Mouse (Mus musculus): ENCODE results near the gene Sfpq. TPM values are rescaled to one million over a fixed set of nuclear protein-coding genes. Genes with fewer than 3 reads are reported as not detected.

The Sfpq gene
- polyA plus RNA-seq, 1 experiment, result 47.9 TPM

DNA sequence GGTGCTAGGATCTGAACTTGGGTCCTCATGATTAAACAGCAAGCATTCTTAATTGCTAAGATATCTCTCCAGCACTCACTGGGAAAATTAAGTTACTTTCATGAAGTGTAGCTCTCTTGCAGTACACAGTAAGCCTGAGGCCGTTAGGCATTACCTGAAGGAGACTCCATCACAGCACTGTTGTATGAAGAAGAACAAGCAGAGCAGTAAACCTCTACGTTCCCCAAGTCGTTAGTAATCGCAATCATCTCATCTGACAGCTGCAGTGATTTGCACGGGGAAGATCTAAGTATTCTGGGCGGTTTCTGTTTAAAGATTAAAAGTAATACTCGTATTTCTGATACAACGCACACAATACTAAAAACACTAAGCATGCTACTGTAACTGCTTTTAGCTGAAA is 30.0 kb downstream of the Sfpq start:
- TF ChIP-seq POLR2A (IDR thresholded peaks at IDR 0.05; ENCODE audit: low read depth, low read length), result no peak
- no peak for TF ChIP-seq CTCF (IDR thresholded peaks at IDR 0.05; ENCODE audit: extremely low read depth, insufficient read length, insufficient replicate concordance, low read depth, low read length)
- WGBS, result 66% methylated on average over 8 of the region's 8 CpGs
- H3K27me3 ChIP-seq (ENCODE audit: control insufficient read depth, insufficient read depth, low read length), result no peaks in the 10 kb centered on the region
- H3K36me3 ChIP-seq (ENCODE audit: control insufficient read depth, insufficient read depth, low read length), result peaks cover 20% of the 10 kb centered on the region
- no peak overlapping the region for H3K4me3 ChIP-seq (ENCODE audit: low read depth, low read length)
- H3K4me1 ChIP-seq (ENCODE audit: control insufficient read depth, insufficient read depth, insufficient read length, low read length), result no peaks in the 10 kb centered on the region
- H3K27ac ChIP-seq (ENCODE audit: insufficient read depth, low read depth, low read length), result no peak overlapping the region

DNA sequence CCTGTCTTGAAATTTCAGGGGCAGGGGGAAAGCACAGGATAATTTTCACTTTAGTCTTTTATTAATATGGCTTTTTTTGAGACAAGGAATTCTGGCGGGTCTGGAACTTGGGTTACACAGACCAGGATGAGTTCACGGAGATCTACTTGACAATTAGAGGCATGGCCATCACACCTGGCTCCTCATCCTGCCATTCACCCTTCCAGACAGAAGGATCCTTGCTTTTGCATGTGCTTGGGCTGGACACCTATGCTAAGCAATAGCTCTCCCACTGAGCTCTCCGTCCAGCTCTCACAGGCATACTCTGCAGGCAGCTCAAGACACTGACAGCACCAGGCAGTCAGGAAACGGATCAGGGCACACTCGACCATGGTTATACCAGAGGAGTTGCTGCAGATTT is 31.9 kb downstream of the Sfpq start:
- TF ChIP-seq POLR2A (IDR thresholded peaks at IDR 0.05; ENCODE audit: low read depth, low read length) (no peak), CTCF (IDR thresholded peaks at IDR 0.05; ENCODE audit: extremely low read depth, insufficient read length, insufficient replicate concordance, low read depth, low read length) (no peak)
- Histone ChIP-seq H3K27ac (ENCODE audit: insufficient read depth, low read depth, low read length) (no peak overlapping the region), H3K36me3 (ENCODE audit: control insufficient read depth, insufficient read depth, low read length) (peaks cover 16% of the 10 kb centered on the region), H3K4me3 (ENCODE audit: low read depth, low read length) (no peak overlapping the region), H3K27me3 (ENCODE audit: control insufficient read depth, insufficient read depth, low read length) (no peaks in the 10 kb centered on the region), H3K4me1 (ENCODE audit: control insufficient read depth, insufficient read depth, insufficient read length, low read length) (no peaks in the 10 kb centered on the region)
- 92% methylated on average over 5 of the region's 5 CpGs for WGBS

DNA sequence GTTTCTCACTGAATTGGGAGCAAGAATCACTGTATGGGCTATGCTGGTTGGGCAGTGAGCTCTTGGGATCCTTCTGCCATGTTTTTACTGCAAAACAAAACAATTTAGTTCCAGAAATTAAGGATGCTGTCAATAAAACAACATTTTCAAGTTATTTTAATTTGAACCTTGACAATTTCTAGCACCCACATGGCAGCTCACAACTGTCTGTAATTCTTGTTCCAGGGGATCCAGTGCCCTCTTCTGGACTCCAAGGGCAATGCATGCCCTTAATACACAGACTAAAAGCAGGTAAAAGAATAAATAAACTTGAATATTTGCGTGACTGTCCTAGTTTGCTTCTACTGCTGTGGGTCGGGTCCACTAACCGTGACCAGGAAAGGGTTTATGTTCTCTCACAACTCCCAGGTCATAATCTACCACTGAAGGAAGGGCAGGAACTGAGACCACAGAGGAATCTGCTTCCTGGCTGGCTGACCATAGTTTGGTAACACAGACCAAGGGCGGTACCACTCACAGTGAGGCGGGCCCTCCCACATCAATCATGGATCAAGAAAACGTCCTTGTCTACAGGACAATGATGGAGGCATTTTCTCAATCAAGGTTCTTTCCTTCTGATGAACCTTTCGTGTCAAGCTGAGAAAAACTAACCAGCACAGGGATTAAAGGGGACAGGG is 33.5 kb downstream of the Sfpq start:
- H3K27me3 ChIP-seq (ENCODE audit: control insufficient read depth, insufficient read depth, low read length), result no peaks in the 10 kb centered on the region
- no peak overlapping the region for H3K4me3 ChIP-seq (ENCODE audit: low read depth, low read length)
- 82% methylated on average over 7 of the region's 7 CpGs for WGBS
- no peak for TF ChIP-seq POLR2A (IDR thresholded peaks at IDR 0.05; ENCODE audit: low read depth, low read length)
- no peak for TF ChIP-seq CTCF (IDR thresholded peaks at IDR 0.05; ENCODE audit: extremely low read depth, insufficient read length, insufficient replicate concordance, low read depth, low read length)
- no peak overlapping the region for H3K27ac ChIP-seq (ENCODE audit: insufficient read depth, low read depth, low read length)
- no peaks in the 10 kb centered on the region for H3K4me1 ChIP-seq (ENCODE audit: control insufficient read depth, insufficient read depth, insufficient read length, low read length)
- peaks cover 7% of the 10 kb centered on the region; the same call in 1 of the 2 replicates for H3K36me3 ChIP-seq (ENCODE audit: control insufficient read depth, insufficient read depth, low read length)

GRCm38 (mm10) chr4:127060585-127061290 is 39.6 kb downstream of the Sfpq start, which contains the start of gene Zmym1:
Gene Zmym1 (minus strand): TSS chr4:127061152.
- TF ChIP-seq CTCF (IDR thresholded peaks at IDR 0.05; ENCODE audit: extremely low read depth, insufficient read length, insufficient replicate concordance, low read depth, low read length), result no peak
- TF ChIP-seq POLR2A (IDR thresholded peaks at IDR 0.05; ENCODE audit: low read depth, low read length), result peak; percentile 57; the same call in 1 of the 2 replicates
- H3K4me3 ChIP-seq (ENCODE audit: low read depth, low read length), result peak within 1 kb of the TSS; percentile 83
- no peaks in the 10 kb centered on the region for H3K36me3 ChIP-seq (ENCODE audit: control insufficient read depth, insufficient read depth, low read length)
- no peak within 1 kb of the TSS for H3K27ac ChIP-seq (ENCODE audit: insufficient read depth, low read depth, low read length)
- WGBS, result under 1% methylated on average over 38 of the region's 38 CpGs
- peaks cover 2% of the 10 kb centered on the region; the same call in 1 of the 2 replicates for H3K4me1 ChIP-seq (ENCODE audit: control insufficient read depth, insufficient read depth, insufficient read length, low read length)
- H3K27me3 ChIP-seq (ENCODE audit: control insufficient read depth, insufficient read depth, low read length), result no peaks in the 10 kb centered on the region

DNA sequence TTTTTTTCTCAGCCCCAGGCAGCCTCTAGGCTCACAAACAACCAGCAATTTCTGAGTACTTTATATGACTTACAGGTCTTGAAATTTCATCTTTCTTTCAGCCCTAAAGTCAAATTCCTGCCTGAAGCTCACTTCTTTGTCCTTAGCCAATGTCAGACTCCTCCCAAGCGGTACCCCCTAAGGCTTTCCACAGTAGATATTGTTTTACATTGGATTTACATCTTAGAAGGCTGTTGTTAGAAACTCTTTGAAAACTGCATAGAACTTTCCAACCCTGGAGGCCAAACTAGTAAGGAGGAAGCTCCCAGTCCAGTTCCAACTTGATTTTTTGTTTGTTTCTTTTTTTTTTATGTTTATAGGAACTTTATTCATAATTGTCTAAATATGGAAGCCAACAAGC is 42.9 kb downstream of the Sfpq start:
- H3K27me3 ChIP-seq (ENCODE audit: control insufficient read depth, insufficient read depth, low read length), result no peaks in the 10 kb centered on the region
- no peak overlapping the region for H3K4me3 ChIP-seq (ENCODE audit: low read depth, low read length)
- H3K4me1 ChIP-seq (ENCODE audit: control insufficient read depth, insufficient read depth, insufficient read length, low read length), result peaks cover 2% of the 10 kb centered on the region; the same call in 1 of the 2 replicates
- no peak for TF ChIP-seq POLR2A (IDR thresholded peaks at IDR 0.05; ENCODE audit: low read depth, low read length)
- TF ChIP-seq CTCF (IDR thresholded peaks at IDR 0.05; ENCODE audit: extremely low read depth, insufficient read length, insufficient replicate concordance, low read depth, low read length), result no peak
- 61% methylated on average over 1 of the region's 1 CpGs for WGBS
- H3K36me3 ChIP-seq (ENCODE audit: control insufficient read depth, insufficient read depth, low read length), result no peaks in the 10 kb centered on the region
- H3K27ac ChIP-seq (ENCODE audit: insufficient read depth, low read depth, low read length), result no peak overlapping the region

GRCm38 (mm10) chr4:127074915-127075314 is 53.8 kb downstream of the Sfpq start:
- Histone ChIP-seq H3K4me1 (ENCODE audit: control insufficient read depth, insufficient read depth, insufficient read length, low read length) (peaks cover 5% of the 10 kb centered on the region; the same call in 1 of the 2 replicates), H3K4me3 (ENCODE audit: low read depth, low read length) (no peak overlapping the region), H3K27ac (ENCODE audit: insufficient read depth, low read depth, low read length) (no peak overlapping the region), H3K36me3 (ENCODE audit: control insufficient read depth, insufficient read depth, low read length) (no peaks in the 10 kb centered on the region), H3K27me3 (ENCODE audit: control insufficient read depth, insufficient read depth, low read length) (no peaks in the 10 kb centered on the region)
- WGBS, result 64% methylated on average over 1 of the region's 1 CpGs
- TF ChIP-seq CTCF (IDR thresholded peaks at IDR 0.05; ENCODE audit: extremely low read depth, insufficient read length, insufficient replicate concordance, low read depth, low read length) (no peak), POLR2A (IDR thresholded peaks at IDR 0.05; ENCODE audit: low read depth, low read length) (no peak)

DNA sequence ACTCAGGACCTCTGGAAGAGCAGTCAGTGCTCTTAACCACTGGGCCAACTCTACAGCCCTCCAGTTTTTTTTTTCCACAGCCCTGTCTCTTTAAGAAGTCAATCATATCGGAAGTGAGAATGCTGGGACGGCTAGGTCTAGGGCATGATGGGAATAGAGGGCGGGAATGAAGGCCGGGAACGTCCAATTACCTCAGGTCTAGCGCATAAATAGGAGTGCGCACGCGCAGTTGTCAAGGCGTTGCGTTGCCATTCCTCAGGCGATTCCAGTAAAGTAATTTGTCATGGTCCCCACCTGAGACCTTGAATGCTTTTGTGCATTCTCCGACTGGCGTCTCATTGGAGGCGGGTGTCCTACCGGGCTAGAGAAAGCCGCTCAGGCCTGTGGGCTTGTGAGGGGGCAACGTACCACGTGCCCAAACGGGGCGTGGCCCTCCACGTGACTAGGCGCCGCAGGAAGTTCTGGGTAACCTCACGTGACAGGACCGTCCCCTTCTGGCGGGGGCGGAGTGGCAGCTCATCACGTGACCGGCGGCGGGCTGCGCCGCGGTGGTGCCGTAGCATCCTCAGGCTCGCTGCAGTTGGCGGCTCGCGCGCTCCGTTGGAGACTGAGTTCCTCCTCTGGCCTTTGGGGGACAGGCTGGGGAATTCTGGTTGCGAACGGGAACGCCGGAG is 55.9 kb downstream of the Sfpq start, which contains the start of gene Zmym6:
Gene Zmym6, plus strand, starts transcription at position 509 of the 674 bp plus-strand sequence.
- WGBS, result under 1% methylated on average over 46 of the region's 46 CpGs
- H3K4me3 ChIP-seq (ENCODE audit: low read depth, low read length), result peak within 1 kb of the TSS; percentile 63
- TF ChIP-seq CTCF (IDR thresholded peaks at IDR 0.05; ENCODE audit: extremely low read depth, insufficient read length, insufficient replicate concordance, low read depth, low read length), result no peak
- peak; percentile 72 for TF ChIP-seq POLR2A (IDR thresholded peaks at IDR 0.05; ENCODE audit: low read depth, low read length)
- H3K4me1 ChIP-seq (ENCODE audit: control insufficient read depth, insufficient read depth, insufficient read length, low read length), result peaks cover 5% of the 10 kb centered on the region; the same call in 1 of the 2 replicates
- H3K36me3 ChIP-seq (ENCODE audit: control insufficient read depth, insufficient read depth, low read length), result no peaks in the 10 kb centered on the region
- H3K27ac ChIP-seq (ENCODE audit: insufficient read depth, low read depth, low read length), result peak within 1 kb of the TSS; percentile 62
- no peaks in the 10 kb centered on the region for H3K27me3 ChIP-seq (ENCODE audit: control insufficient read depth, insufficient read depth, low read length)

Measured in small intestine, adult 2 months (tissue).